Mouse (Mus musculus) intestine, embryonic 15.5 days (tissue): ENCODE results near the gene Serpinb9b. TPM values are rescaled to one million over a fixed set of nuclear protein-coding genes. Genes with fewer than 3 reads are reported as not detected.
A peak's percentile ranks its signal among the peaks of the same experiment; 100 is the strongest.

Experiments used
- ATAC-seq: fragments of 200-750 bp; cut with Nextera tagmentation; 2 replicates; pipeline ENCODE4 v1.8.0; 2017; ENCODE audit warnings: moderate TSS enrichment, moderate library complexity
- H3K27ac ChIP-seq: fragments of 300-500 bp; sonication (generic); 2 replicates; pipeline ENCODE4 v1.5.1; 2015; ENCODE audit warnings: mild to moderate bottlenecking, inconsistent platforms
- H3K27me3 ChIP-seq: fragments of 300-500 bp; sonication (generic); replicated peaks from 2 replicates; pipeline ENCODE4 v1.6.1; 2015; ENCODE audit warnings: inconsistent platforms
- H3K36me3 ChIP-seq: fragments of 300-500 bp; sonication (generic); 2 replicates; pipeline ENCODE4 v1.6.1; 2015; ENCODE audit warnings: inconsistent platforms
- H3K4me1 ChIP-seq: fragments of 300-500 bp; sonication (generic); replicated peaks from 2 replicates; pipeline ENCODE4 v1.6.1; 2015; ENCODE audit warnings: inconsistent platforms
- H3K4me2 ChIP-seq: fragments of 300-500 bp; sonication (generic); replicated peaks from 2 replicates; pipeline ENCODE4 v1.6.1; 2015; ENCODE audit warnings: mild to moderate bottlenecking, inconsistent platforms
- H3K4me3 ChIP-seq: fragments of 300-500 bp; sonication (generic); replicated peaks from 2 replicates; pipeline ENCODE4 v1.5.1; 2015; ENCODE audit warnings: inconsistent platforms
- H3K9ac ChIP-seq: fragments of 300-500 bp; sonication (generic); 2 replicates; pipeline ENCODE4 v1.6.1; 2015; ENCODE audit warnings: inconsistent platforms
- H3K9me3 ChIP-seq: fragments of 300-500 bp; sonication (generic); 2 replicates; pipeline ENCODE4 v1.6.1; 2016; ENCODE audit warnings: inconsistent platforms
- WGBS: fragments of 180-500 bp; shearing (Covaris S2); methylation state at CpG from one replicate; pipeline ENCODE4 v1.1.7; 2015; 5-methylcytosine and 5-hydroxymethylcytosine counted together
- polyA plus RNA-seq: library from polyadenylated mRNA; unstranded; fragments of >200 nt; fragmentation: Nextera tagmentation; extraction: Ambion mirVana; gene quantifications from 2 replicates; pipeline ENCODE4 v1.2.1, GENCODE M21; 2015

The Serpinb9b gene
- polyA plus RNA-seq, 1 experiment from 2014 or later: 0.15 TPM

- WGBS: 41% methylated on average over 5 of the region's 5 CpGs
- no peaks in the 10 kb centered on the region for H3K27me3 ChIP-seq
- no peak overlapping the region for H3K4me2 ChIP-seq
- H3K27ac ChIP-seq: peak overlapping the region; percentile 58
- H3K4me1 ChIP-seq: peaks cover 3% of the 10 kb centered on the region
- H3K36me3 ChIP-seq: no peaks in the 10 kb centered on the region
- no peaks in the 10 kb centered on the region for H3K9me3 ChIP-seq
- H3K4me3 ChIP-seq: no peak overlapping the region
- H3K9ac ChIP-seq: no peak overlapping the region
- peak; percentile 55 for ATAC-seq
These were observed 57.9 kb downstream of the Serpinb9b start for GRCm38 (mm10) chr13:33084975-33085694.

DNA sequence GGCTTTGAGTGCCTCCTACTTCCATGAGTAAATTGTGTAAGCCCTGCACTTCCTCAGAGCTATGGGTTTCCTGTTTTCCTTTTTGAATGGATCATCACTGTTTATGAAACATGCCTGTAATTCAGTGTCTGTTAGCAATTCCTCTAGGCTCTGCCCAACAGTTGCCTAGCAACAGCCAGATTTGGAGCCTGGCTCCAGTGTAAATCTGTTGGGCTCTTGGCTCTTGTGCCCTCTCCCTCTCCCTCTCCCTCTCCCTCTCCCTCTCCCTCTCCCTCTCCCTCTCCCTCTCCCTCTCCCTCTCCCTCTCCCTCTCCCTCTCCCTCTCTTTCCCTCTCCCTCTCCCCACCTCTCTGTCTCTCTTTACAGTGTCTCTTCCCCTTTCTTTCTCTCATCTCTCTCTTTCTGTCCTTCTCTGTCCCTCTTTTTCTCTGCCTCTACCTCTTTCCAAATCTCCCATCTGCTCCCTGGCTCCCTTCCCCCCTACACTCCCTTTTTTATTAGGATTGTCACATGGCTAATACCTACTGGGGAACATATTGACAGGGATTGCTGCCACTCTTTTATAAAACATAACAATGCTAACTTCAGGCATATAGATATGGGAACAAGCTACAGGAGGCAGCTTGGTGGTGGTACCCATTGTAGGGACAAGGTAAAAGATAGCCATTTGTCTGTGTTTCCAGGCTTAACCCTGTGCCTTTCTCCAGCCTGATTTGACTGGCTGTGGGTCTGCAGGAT, 58.6 kb downstream of the Serpinb9b start:
- no peak overlapping the region for H3K4me2 ChIP-seq
- H3K4me1 ChIP-seq: peaks cover 3% of the 10 kb centered on the region
- no peaks in the 10 kb centered on the region for H3K9me3 ChIP-seq
- H3K27ac ChIP-seq: peak overlapping the region; percentile 58
- no peak overlapping the region for H3K4me3 ChIP-seq
- H3K9ac ChIP-seq: no peak overlapping the region
- no peaks in the 10 kb centered on the region for H3K36me3 ChIP-seq
- H3K27me3 ChIP-seq: no peaks in the 10 kb centered on the region
- ATAC-seq: peak; percentile 84

GRCm38 (mm10) chr13:33089566-33089965, 62.4 kb downstream of the Serpinb9b start:
- Histone ChIP-seq H3K4me3 (no peak overlapping the region), H3K27ac (no peak overlapping the region), H3K36me3 (no peaks in the 10 kb centered on the region), H3K27me3 (no peaks in the 10 kb centered on the region), H3K9ac (no peak overlapping the region), H3K4me1 (peaks cover 3% of the 10 kb centered on the region), H3K4me2 (no peak overlapping the region), H3K9me3 (no peaks in the 10 kb centered on the region)
- WGBS: 43% methylated on average over 3 of the region's 3 CpGs
- no peak for ATAC-seq

- Histone ChIP-seq H3K4me1 (peaks cover 3% of the 10 kb centered on the region; the same call in 1 of the 2 replicates), H3K4me2 (no peak overlapping the region), H3K9me3 (no peaks in the 10 kb centered on the region), H3K36me3 (no peaks in the 10 kb centered on the region), H3K27ac (no peak overlapping the region), H3K9ac (no peak overlapping the region), H3K4me3 (no peak overlapping the region), H3K27me3 (no peaks in the 10 kb centered on the region)
- 92% methylated on average over 1 of the region's 1 CpGs for WGBS
- ATAC-seq: no peak
These were observed 63.3 kb downstream of the Serpinb9b start for GRCm38 (mm10) chr13:33090546-33090945.

DNA sequence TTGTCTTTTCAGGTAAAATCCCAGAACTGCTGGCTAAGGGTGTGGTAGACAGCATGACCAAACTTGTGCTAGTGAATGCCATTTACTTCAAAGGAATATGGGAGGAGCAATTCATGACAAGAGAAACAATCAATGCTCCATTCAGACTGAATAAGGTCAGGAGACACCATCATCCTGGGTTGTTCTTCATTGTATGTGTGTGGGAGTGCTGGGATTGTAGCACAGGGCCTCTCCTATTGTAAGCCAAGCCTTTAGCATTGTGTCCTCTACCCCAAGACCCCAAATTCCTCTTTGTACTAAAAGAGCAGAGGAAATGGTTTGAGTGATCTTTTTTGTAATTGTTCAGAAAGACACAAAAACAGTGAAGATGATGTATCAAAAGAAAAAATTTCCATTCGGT, 64.1 kb downstream of the Serpinb9b start:
- H3K9ac ChIP-seq: no peak overlapping the region
- no peak for ATAC-seq
- no peaks in the 10 kb centered on the region for H3K9me3 ChIP-seq
- 97% methylated on average over 1 of the region's 1 CpGs for WGBS
- no peaks in the 10 kb centered on the region for H3K4me1 ChIP-seq
- H3K27ac ChIP-seq: no peak overlapping the region
- H3K4me2 ChIP-seq: no peak overlapping the region
- H3K4me3 ChIP-seq: no peak overlapping the region
- H3K27me3 ChIP-seq: no peaks in the 10 kb centered on the region
- no peaks in the 10 kb centered on the region for H3K36me3 ChIP-seq

Other genes starting within 250 kb of the Serpinb9b start
- 0.08 TPM in 1 of 2 replicates, not detected in the other for gene Mylk4, start 243.5 kb upstream of the Serpinb9b start, polyA plus RNA-seq
- 24.8 and 26.2 TPM in 2 replicates for gene Wrnip1, start 225.4 kb upstream of the Serpinb9b start, polyA plus RNA-seq
- not detected in 2 replicates for gene D930007J09Rik, start 224.6 kb upstream of the Serpinb9b start, polyA plus RNA-seq
- 160 and 164 TPM in 2 replicates for gene Serpinb1a, start 176.2 kb upstream of the Serpinb9b start, polyA plus RNA-seq
- not detected in 2 replicates for gene Serpinb1c, start 129.2 kb upstream of the Serpinb9b start, polyA plus RNA-seq
- gene Serpinb6b, start 62.2 kb upstream of the Serpinb9b start, polyA plus RNA-seq: 4.7 and 5.7 TPM in 2 replicates
- 8.2 and 10.7 TPM in 2 replicates for gene Serpinb9, start 24.2 kb upstream of the Serpinb9b start, polyA plus RNA-seq
- gene Serpinb1b, start 51.2 kb downstream of the Serpinb9b start, polyA plus RNA-seq: 0.33 TPM in 1 of 2 replicates, not detected in the other
- not detected in 2 replicates for gene Serpinb9c, start 132.3 kb downstream of the Serpinb9b start, polyA plus RNA-seq
- not detected in 2 replicates for gene Serpinb9d, start 165.5 kb downstream of the Serpinb9b start, polyA plus RNA-seq
- not detected in 2 replicates for gene Serpinb9e, start 222.2 kb downstream of the Serpinb9b start, polyA plus RNA-seq